Mouse (Mus musculus) spleen, adult 2 months (tissue): Measurements from ENCODE around the gene Cys1.

Source experiments
- CTCF ChIP-seq: fragments of 200-500 bp; IDR thresholded peaks from 2 replicates; pipeline ENCODE4 v1.5.1; 2011; ENCODE audit warnings: mild to moderate bottlenecking, inconsistent platforms; ENCODE audit not compliant: insufficient read depth, insufficient read length, insufficient replicate concordance; ENCODE audit errors: extremely low read depth
- POLR2A ChIP-seq: fragments of 200-500 bp; IDR thresholded peaks from 2 replicates; pipeline ENCODE4 v1.6.1; 2011; ENCODE audit warnings: low read depth, low read length, inconsistent platforms

DNA sequence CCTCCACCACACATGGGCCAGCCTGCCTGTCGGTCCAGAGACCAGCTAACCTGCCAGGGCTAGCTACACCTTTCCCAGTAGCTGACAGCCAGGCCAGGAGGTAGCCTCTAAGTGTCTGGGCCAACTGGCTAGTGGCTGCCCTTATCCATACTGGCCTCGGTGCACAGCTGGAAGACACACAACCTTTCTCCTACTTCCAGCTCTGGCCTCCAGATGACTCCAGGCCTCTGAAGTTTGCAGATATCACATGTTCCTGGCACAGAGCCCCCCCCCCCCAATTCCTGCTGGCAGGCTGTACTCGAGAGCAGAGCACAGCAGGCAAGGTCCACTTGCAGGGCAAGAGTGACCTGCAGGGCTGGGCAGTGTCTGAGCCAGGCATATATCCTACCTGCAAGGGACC is 54.4 kb downstream of the Cys1 start:
- TF ChIP-seq POLR2A: no peak
- no peak for TF ChIP-seq CTCF
